Mouse (Mus musculus): ENCODE results near the gene Snx18. TPM values are rescaled to one million over a fixed set of nuclear protein-coding genes. Genes with fewer than 3 reads are reported as not detected.

The Snx18 gene
- polyA plus RNA-seq, 1 experiment from 2014 or later = 18.7 TPM

GRCm38 (mm10) chr13:113595987-113596386 is 22.4 kb downstream of the Snx18 start:
- no peak for DNase-seq (ENCODE audit: low spot score)

GRCm38 (mm10) chr13:113595219-113595618 is 23.1 kb downstream of the Snx18 start:
- Histone ChIP-seq H3K4me1 (replicated peaks; ENCODE audit: control insufficient read depth, insufficient read depth, low read length) (0 out of 2 replicates have a peak, but pooled peaks cover 2% of the 10 kb centered on the region), H3K9ac (ENCODE audit: low read length) (no peak overlapping the region), H3K9me3 (ENCODE audit: control insufficient read depth, low read length) (no peaks in the 10 kb centered on the region), H3K4me3 (ENCODE audit: low read depth, low read length) (no peak overlapping the region), H3K4me2 (ENCODE audit: low read depth, low read length, severe bottlenecking) (no peak overlapping the region), H3K36me3 (ENCODE audit: control insufficient read depth, insufficient read depth, low read length) (peaks cover 2% of the 10 kb centered on the region), H3K27me3 (ENCODE audit: control insufficient read depth, insufficient read depth, low read length) (no peaks in the 10 kb centered on the region), H3K27ac (ENCODE audit: low read depth, low read length) (no peak overlapping the region)
- DNase-seq (ENCODE audit: low spot score) = no peak
- no peak; the same call in 1 of the 2 replicates for ATAC-seq (replicated peaks; ENCODE audit: low FRiP score)
- 85% methylated on average over 8 of the region's 8 CpGs for WGBS

More at GRCm38 (mm10) chr13:113595987-113596386, 22.4 kb downstream of the Snx18 start:
- Histone ChIP-seq H3K9me3 (ENCODE audit: control insufficient read depth, low read length) (no peaks in the 10 kb centered on the region), H3K4me3 (ENCODE audit: low read depth, low read length) (no peak overlapping the region), H3K4me2 (ENCODE audit: low read depth, low read length, severe bottlenecking) (no peak overlapping the region), H3K27me3 (ENCODE audit: control insufficient read depth, insufficient read depth, low read length) (no peaks in the 10 kb centered on the region), H3K4me1 (replicated peaks; ENCODE audit: control insufficient read depth, insufficient read depth, low read length) (0 out of 2 replicates have a peak, but pooled peaks cover 2% of the 10 kb centered on the region), H3K27ac (ENCODE audit: low read depth, low read length) (no peak overlapping the region), H3K36me3 (ENCODE audit: control insufficient read depth, insufficient read depth, low read length) (peaks cover 2% of the 10 kb centered on the region), H3K9ac (ENCODE audit: low read length) (no peak overlapping the region)
- 89% methylated on average over 8 of the region's 8 CpGs for WGBS
- no peak for ATAC-seq (replicated peaks; ENCODE audit: low FRiP score)

- Histone ChIP-seq H3K9ac (ENCODE audit: low read length) (no peak overlapping the region), H3K4me1 (replicated peaks; ENCODE audit: control insufficient read depth, insufficient read depth, low read length) (no peaks in the 10 kb centered on the region), H3K4me3 (ENCODE audit: low read depth, low read length) (no peak overlapping the region), H3K27me3 (ENCODE audit: control insufficient read depth, insufficient read depth, low read length) (no peaks in the 10 kb centered on the region), H3K27ac (ENCODE audit: low read depth, low read length) (no peak overlapping the region), H3K9me3 (ENCODE audit: control insufficient read depth, low read length) (no peaks in the 10 kb centered on the region), H3K36me3 (ENCODE audit: control insufficient read depth, insufficient read depth, low read length) (peaks cover 2% of the 10 kb centered on the region), H3K4me2 (ENCODE audit: low read depth, low read length, severe bottlenecking) (no peak overlapping the region)
- 90% methylated on average over 12 of the region's 12 CpGs for WGBS
- DNase-seq (ENCODE audit: low spot score) (no peak), ATAC-seq (replicated peaks; ENCODE audit: low FRiP score) (no peak)
Measured at GRCm38 (mm10) chr13:113594361-113594760, 24.0 kb downstream of the Snx18 start.

GRCm38 (mm10) chr13:113593711-113594110 is 24.7 kb downstream of the Snx18 start:
- Histone ChIP-seq H3K4me2 (ENCODE audit: low read depth, low read length, severe bottlenecking) (no peak overlapping the region), H3K4me1 (replicated peaks; ENCODE audit: control insufficient read depth, insufficient read depth, low read length) (no peaks in the 10 kb centered on the region), H3K9me3 (ENCODE audit: control insufficient read depth, low read length) (no peaks in the 10 kb centered on the region), H3K36me3 (ENCODE audit: control insufficient read depth, insufficient read depth, low read length) (peaks cover 2% of the 10 kb centered on the region), H3K27ac (ENCODE audit: low read depth, low read length) (no peak overlapping the region), H3K9ac (ENCODE audit: low read length) (no peak overlapping the region), H3K27me3 (ENCODE audit: control insufficient read depth, insufficient read depth, low read length) (no peaks in the 10 kb centered on the region), H3K4me3 (ENCODE audit: low read depth, low read length) (no peak overlapping the region)
- no peak for ATAC-seq (replicated peaks; ENCODE audit: low FRiP score)
- 91% methylated on average over 17 of the region's 17 CpGs for WGBS
- DNase-seq (ENCODE audit: low spot score) = no peak

- no peak for DNase-seq (ENCODE audit: low spot score)
- 92% methylated on average over 13 of the region's 13 CpGs for WGBS
- peaks cover 1% of the 10 kb centered on the region; the same call in 1 of the 2 replicates for H3K4me1 ChIP-seq (replicated peaks; ENCODE audit: control insufficient read depth, insufficient read depth, low read length)
- no peak for ATAC-seq (replicated peaks; ENCODE audit: low FRiP score)
- no peak overlapping the region for H3K4me2 ChIP-seq (ENCODE audit: low read depth, low read length, severe bottlenecking)
- H3K9ac ChIP-seq (ENCODE audit: low read length) = no peak overlapping the region
- no peaks in the 10 kb centered on the region for H3K9me3 ChIP-seq (ENCODE audit: control insufficient read depth, low read length)
- no peak overlapping the region for H3K4me3 ChIP-seq (ENCODE audit: low read depth, low read length)
- no peak overlapping the region for H3K27ac ChIP-seq (ENCODE audit: low read depth, low read length)
- peaks cover 2% of the 10 kb centered on the region for H3K36me3 ChIP-seq (ENCODE audit: control insufficient read depth, insufficient read depth, low read length)
- no peaks in the 10 kb centered on the region for H3K27me3 ChIP-seq (ENCODE audit: control insufficient read depth, insufficient read depth, low read length)
Measured at GRCm38 (mm10) chr13:113592703-113593200, 25.6 kb downstream of the Snx18 start.

- no peaks in the 10 kb centered on the region for H3K9me3 ChIP-seq (ENCODE audit: control insufficient read depth, low read length)
- peaks cover 2% of the 10 kb centered on the region for H3K36me3 ChIP-seq (ENCODE audit: control insufficient read depth, insufficient read depth, low read length)
- no peak overlapping the region for H3K4me3 ChIP-seq (ENCODE audit: low read depth, low read length)
- no peaks in the 10 kb centered on the region for H3K27me3 ChIP-seq (ENCODE audit: control insufficient read depth, insufficient read depth, low read length)
- H3K27ac ChIP-seq (ENCODE audit: low read depth, low read length) = no peak overlapping the region
- peaks cover 6% of the 10 kb centered on the region; the same call in 1 of the 2 replicates for H3K4me1 ChIP-seq (replicated peaks; ENCODE audit: control insufficient read depth, insufficient read depth, low read length)
- H3K9ac ChIP-seq (ENCODE audit: low read length) = no peak overlapping the region
- WGBS = 93% methylated on average over 11 of the region's 11 CpGs
- H3K4me2 ChIP-seq (ENCODE audit: low read depth, low read length, severe bottlenecking) = no peak overlapping the region
- ATAC-seq (replicated peaks; ENCODE audit: low FRiP score) = no peak
- no peak for DNase-seq (ENCODE audit: low spot score)
Measured at GRCm38 (mm10) chr13:113591336-113591735, 27.0 kb downstream of the Snx18 start.

- H3K4me2 ChIP-seq (ENCODE audit: low read depth, low read length, severe bottlenecking) = no peak overlapping the region
- no peak for DNase-seq (ENCODE audit: low spot score)
- 88% methylated on average over 4 of the region's 4 CpGs for WGBS
- H3K9ac ChIP-seq (ENCODE audit: low read length) = no peak overlapping the region
- no peaks in the 10 kb centered on the region for H3K27me3 ChIP-seq (ENCODE audit: control insufficient read depth, insufficient read depth, low read length)
- ATAC-seq (replicated peaks; ENCODE audit: low FRiP score) = no peak
- no peak overlapping the region for H3K4me3 ChIP-seq (ENCODE audit: low read depth, low read length)
- H3K9me3 ChIP-seq (ENCODE audit: control insufficient read depth, low read length) = no peaks in the 10 kb centered on the region
- H3K27ac ChIP-seq (ENCODE audit: low read depth, low read length) = no peak overlapping the region
- peaks cover 8% of the 10 kb centered on the region; the same call in 1 of the 2 replicates for H3K4me1 ChIP-seq (replicated peaks; ENCODE audit: control insufficient read depth, insufficient read depth, low read length)
- H3K36me3 ChIP-seq (ENCODE audit: control insufficient read depth, insufficient read depth, low read length) = peaks cover 2% of the 10 kb centered on the region
Measured at GRCm38 (mm10) chr13:113590216-113590615, 28.1 kb downstream of the Snx18 start.

- DNase-seq (ENCODE audit: low spot score) (no peak), ATAC-seq (replicated peaks; ENCODE audit: low FRiP score) (no peak)
- Histone ChIP-seq H3K4me1 (replicated peaks; ENCODE audit: control insufficient read depth, insufficient read depth, low read length) (peaks cover 8% of the 10 kb centered on the region; the same call in 1 of the 2 replicates), H3K4me2 (ENCODE audit: low read depth, low read length, severe bottlenecking) (no peak overlapping the region), H3K27ac (ENCODE audit: low read depth, low read length) (no peak overlapping the region), H3K9ac (ENCODE audit: low read length) (no peak overlapping the region), H3K9me3 (ENCODE audit: control insufficient read depth, low read length) (no peaks in the 10 kb centered on the region), H3K4me3 (ENCODE audit: low read depth, low read length) (no peak overlapping the region), H3K27me3 (ENCODE audit: control insufficient read depth, insufficient read depth, low read length) (no peaks in the 10 kb centered on the region), H3K36me3 (ENCODE audit: control insufficient read depth, insufficient read depth, low read length) (peaks cover 2% of the 10 kb centered on the region)
- WGBS = 86% methylated on average over 7 of the region's 7 CpGs
Measured at GRCm38 (mm10) chr13:113589499-113589898, 28.9 kb downstream of the Snx18 start.
